Mouse (Mus musculus) spleen, adult 2 months (tissue): ENCODE measurements at regions not wholly inside any gene's neighbourhood (a gene's known extent, or its start where the extent isn't known, plus 50 kb on each side); places are given as distances from the start of the nearest gene placed in this dataset.

ENCODE experiments used
- DNase-seq, 2 experiments: peaks; one replicate each; pipeline versions ENCODE4 v3.0.0 to v3.0.0-alpha.2; 2012 to 2021; ENCODE audit warnings: low spot score in 2 of 2, low read depth in 1 of 2
- H3K27ac ChIP-seq: fragments of 200-500 bp; 2 replicates; pipeline ENCODE4 v1.5.1; 2012; ENCODE audit warnings: low read length, inconsistent platforms; ENCODE audit not compliant: insufficient read depth
- H3K27me3 ChIP-seq: fragments of 200-500 bp; 2 replicates; pipeline ENCODE4 v1.6.1; 2012; ENCODE audit warnings: mild to moderate bottlenecking, moderate library complexity, low read length, inconsistent platforms; ENCODE audit not compliant: control insufficient read depth, insufficient read depth
- H3K36me3 ChIP-seq: fragments of 200-500 bp; 2 replicates; pipeline ENCODE4 v1.6.1; 2012; ENCODE audit warnings: mild to moderate bottlenecking, low read length, inconsistent platforms; ENCODE audit not compliant: control insufficient read depth, insufficient read depth
- H3K4me1 ChIP-seq: fragments of 200-500 bp; 2 replicates; pipeline ENCODE4 v1.6.1; 2011; ENCODE audit warnings: inconsistent platforms; ENCODE audit not compliant: control insufficient read depth, insufficient read depth, insufficient read length
- H3K4me3 ChIP-seq: fragments of 200-500 bp; 2 replicates; pipeline ENCODE4 v1.5.1; 2011; ENCODE audit warnings: mild to moderate bottlenecking, inconsistent platforms; ENCODE audit not compliant: insufficient read depth, insufficient read length; ENCODE audit errors: extremely low read depth
- CTCF ChIP-seq: fragments of 200-500 bp; IDR thresholded peaks from 2 replicates; pipeline ENCODE4 v1.5.1; 2011; ENCODE audit warnings: mild to moderate bottlenecking, inconsistent platforms; ENCODE audit not compliant: insufficient read depth, insufficient read length, insufficient replicate concordance; ENCODE audit errors: extremely low read depth
- POLR2A ChIP-seq: fragments of 200-500 bp; IDR thresholded peaks from 2 replicates; pipeline ENCODE4 v1.6.1; 2011; ENCODE audit warnings: low read depth, low read length, inconsistent platforms
- WGBS: fragments of 180-500 bp; shearing (Covaris S2); methylation state at CpG from one replicate; pipeline ENCODE4 v1.1.7; 2018; 5-methylcytosine and 5-hydroxymethylcytosine counted together

DNA sequence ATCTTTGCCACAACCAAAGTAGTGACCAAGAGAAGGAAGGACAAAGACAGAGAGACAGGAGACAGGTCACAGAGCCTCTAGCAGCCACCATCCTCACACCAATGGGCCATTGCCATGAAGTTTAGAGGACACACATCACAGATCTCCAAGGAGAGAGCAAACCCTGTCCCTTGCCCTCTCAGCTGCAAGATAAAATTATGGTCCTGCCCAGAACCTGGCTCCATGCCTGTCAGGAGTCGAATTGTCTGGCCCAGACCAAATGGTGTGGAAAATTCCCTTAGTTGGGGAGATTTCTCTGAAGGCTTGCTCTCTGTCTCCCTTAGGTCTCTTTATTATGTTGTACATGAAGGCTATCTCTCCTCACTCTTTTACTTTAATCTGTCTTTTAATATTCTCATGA, 147.4 kb downstream of the Fam76b start:
- no peak for TF ChIP-seq POLR2A
- no peak for TF ChIP-seq CTCF
- DNase-seq, result no peak
- Histone ChIP-seq H3K36me3 (no peaks in the 10 kb centered on the region), H3K27ac (no peak overlapping the region), H3K27me3 (no peaks in the 10 kb centered on the region), H3K4me1 (no peaks in the 10 kb centered on the region), H3K4me3 (no peak overlapping the region)
- 76% methylated on average over 1 of the region's 1 CpGs for WGBS

DNA sequence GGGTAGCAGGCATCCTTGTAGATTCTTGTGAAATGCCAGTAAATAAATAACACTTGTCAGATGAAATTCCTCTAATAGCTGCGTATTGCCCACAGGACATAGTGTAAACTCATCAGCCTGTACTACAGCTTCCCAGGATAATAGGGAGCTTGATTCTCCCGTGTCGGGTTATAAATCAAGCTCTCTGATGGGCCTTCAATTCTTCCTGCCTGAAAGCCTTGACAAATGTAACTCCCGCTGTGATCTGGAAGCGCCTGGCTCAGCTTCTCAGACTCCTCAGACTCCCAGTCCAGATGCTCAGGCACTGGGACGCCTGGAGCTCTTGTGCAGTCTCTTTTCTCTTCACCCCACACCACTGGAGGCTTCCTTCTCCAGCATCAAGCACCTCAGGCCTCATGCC, 151.3 kb downstream of the Fam76b start:
- DNase-seq, result no peak
- H3K4me1 ChIP-seq, result no peaks in the 10 kb centered on the region
- H3K36me3 ChIP-seq, result no peaks in the 10 kb centered on the region
- H3K27ac ChIP-seq, result no peak overlapping the region
- no peak for TF ChIP-seq CTCF
- no peak for TF ChIP-seq POLR2A
- 77% methylated on average over 6 of the region's 6 CpGs for WGBS
- no peaks in the 10 kb centered on the region for H3K27me3 ChIP-seq
- H3K4me3 ChIP-seq, result no peak overlapping the region

- no peak overlapping the region for H3K27ac ChIP-seq
- no peak overlapping the region for H3K4me3 ChIP-seq
- no peaks in the 10 kb centered on the region for H3K4me1 ChIP-seq
- no peaks in the 10 kb centered on the region for H3K36me3 ChIP-seq
- no peak for TF ChIP-seq POLR2A
- TF ChIP-seq CTCF, result no peak
- WGBS, result 92% methylated on average over 8 of the region's 8 CpGs
- DNase-seq, result no peak
- H3K27me3 ChIP-seq, result no peaks in the 10 kb centered on the region
These were observed 160.0 kb downstream of the Fam76b start for GRCm38 (mm10) chr9:13987486-13987885.

DNA sequence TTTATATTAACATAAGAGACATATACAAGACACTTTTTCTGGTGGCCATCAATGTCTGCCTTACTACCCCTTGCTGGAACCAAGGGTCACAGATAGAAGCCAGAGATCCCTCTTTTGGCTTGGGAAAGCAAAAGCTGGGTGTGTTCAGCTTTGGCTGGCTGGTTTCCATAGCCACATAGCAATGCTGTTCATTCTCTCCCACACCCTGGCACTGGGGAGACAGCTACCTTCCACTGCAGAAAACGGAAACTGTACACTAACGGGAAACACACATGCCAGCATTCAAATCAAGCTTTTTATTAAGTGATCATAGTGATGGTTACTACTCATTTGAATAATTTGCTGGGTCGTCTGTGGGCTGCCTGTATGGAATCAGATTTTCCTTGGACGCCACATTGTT, 161.4 kb downstream of the Fam76b start:
- H3K4me1 ChIP-seq, result no peaks in the 10 kb centered on the region

GRCm38 (mm10) chr9:13990960-13991359, 163.4 kb downstream of the Fam76b start:
- Histone ChIP-seq H3K4me1 (no peaks in the 10 kb centered on the region), H3K4me3 (no peak overlapping the region), H3K27ac (no peak overlapping the region), H3K36me3 (no peaks in the 10 kb centered on the region), H3K27me3 (no peaks in the 10 kb centered on the region)
- no peak for DNase-seq
- WGBS, result 41% methylated on average over 7 of the region's 7 CpGs
- TF ChIP-seq CTCF (no peak), POLR2A (no peak)

More for the DNA sequence above, 161.4 kb downstream of the Fam76b start:
- TF ChIP-seq CTCF (no peak), POLR2A (no peak)
- Histone ChIP-seq H3K27me3 (no peaks in the 10 kb centered on the region), H3K4me3 (no peak overlapping the region), H3K27ac (no peak overlapping the region), H3K36me3 (no peaks in the 10 kb centered on the region)
- 89% methylated on average over 4 of the region's 4 CpGs for WGBS
- DNase-seq, result no peak

GRCm38 (mm10) chr9:13992728-13993127, 165.2 kb downstream of the Fam76b start:
- TF ChIP-seq CTCF (no peak), POLR2A (no peak)
- H3K27me3 ChIP-seq, result no peaks in the 10 kb centered on the region
- no peak overlapping the region for H3K27ac ChIP-seq
- WGBS, result 92% methylated on average over 6 of the region's 6 CpGs
- no peaks in the 10 kb centered on the region for H3K4me1 ChIP-seq
- no peaks in the 10 kb centered on the region for H3K36me3 ChIP-seq
- H3K4me3 ChIP-seq, result no peak overlapping the region
- no peak for DNase-seq

- TF ChIP-seq CTCF (no peak), POLR2A (no peak)
- DNase-seq, result no peak
- H3K4me1 ChIP-seq, result no peaks in the 10 kb centered on the region
- WGBS, result 92% methylated on average over 4 of the region's 4 CpGs
- H3K36me3 ChIP-seq, result no peaks in the 10 kb centered on the region
- no peak overlapping the region for H3K4me3 ChIP-seq
- H3K27ac ChIP-seq, result no peak overlapping the region
- no peaks in the 10 kb centered on the region for H3K27me3 ChIP-seq
These were observed 171.8 kb downstream of the Fam76b start for GRCm38 (mm10) chr9:13999358-13999757.
